Mouse (Mus musculus): ENCODE results near the gene Washc2.
A peak's percentile ranks its signal among the peaks of the same experiment; 100 is the strongest.

- 0 out of 2 replicates have a peak, but pooled peaks have one; percentile 1 for TF ChIP-seq CTCF (IDR thresholded peaks at IDR 0.05; ENCODE audit: low read depth)
- no peak for TF ChIP-seq EP300 (optimal IDR thresholded peaks at IDR 0.05)
Measured at GRCm38 (mm10) chr6:116264018-116264651, 56.3 kb downstream of the Washc2 start, which contains the start of gene Zfand4.
